Mouse (Mus musculus) kidney, embryonic 16.5 days (tissue): ENCODE results near the gene Zfp638. TPM values are rescaled to one million over a fixed set of nuclear protein-coding genes. Genes with fewer than 3 reads are reported as not detected.
A peak's percentile ranks its signal among the peaks of the same experiment; 100 is the strongest.

Experiments used
- ATAC-seq: fragments of 200-750 bp; cut with Nextera tagmentation; 2 replicates; pipeline ENCODE4 v1.8.0; 2017; ENCODE audit warnings: moderate TSS enrichment; ENCODE audit not compliant: low FRiP score, low TSS enrichment
- H3K27ac ChIP-seq: fragments of 300-500 bp; sonication (generic); 2 replicates; pipeline ENCODE4 v1.5.1; 2014; ENCODE audit warnings: low read length
- H3K27me3 ChIP-seq: fragments of 300-500 bp; sonication (generic); 2 replicates; pipeline ENCODE4 v1.6.1; 2014; ENCODE audit warnings: low read length, control low read depth, mixed read lengths; ENCODE audit not compliant: insufficient read depth
- H3K36me3 ChIP-seq: fragments of 300-500 bp; sonication (generic); 2 replicates; pipeline ENCODE4 v1.6.1; 2014; ENCODE audit warnings: low read length, control low read depth, mixed read lengths; ENCODE audit not compliant: insufficient read depth
- H3K4me1 ChIP-seq: fragments of 300-500 bp; sonication (generic); 2 replicates; pipeline ENCODE4 v1.6.1; 2014; ENCODE audit warnings: low read length, control low read depth, mixed read lengths; ENCODE audit not compliant: insufficient read depth
- H3K4me2 ChIP-seq: fragments of 300-500 bp; sonication (generic); replicated peaks from 2 replicates; pipeline ENCODE4 v1.6.1; 2014; ENCODE audit warnings: low read depth, low read length
- H3K4me3 ChIP-seq: fragments of 300-500 bp; sonication (generic); 2 replicates; pipeline ENCODE4 v1.5.1; 2014; ENCODE audit warnings: mild to moderate bottlenecking, low read length
- H3K9ac ChIP-seq: fragments of 300-500 bp; sonication (generic); replicated peaks from 2 replicates; pipeline ENCODE4 v1.6.1; 2014; ENCODE audit warnings: low read length
- H3K9me3 ChIP-seq: fragments of 300-500 bp; sonication (generic); 2 replicates; pipeline ENCODE4 v1.6.1; 2016; ENCODE audit warnings: low read length, control low read depth
- WGBS: fragments of 180-500 bp; shearing (Covaris S2); extraction: QIAGEN DNeasy Blood & Tissue Kit; methylation state at CpG from one replicate; pipeline ENCODE4 v1.1.7; 2014; 5-methylcytosine and 5-hydroxymethylcytosine counted together
- polyA plus RNA-seq: library from polyadenylated mRNA; unstranded; fragments of >200 nt; fragmentation: Nextera tagmentation; extraction: Ambion mirVana; gene quantifications from 2 replicates; pipeline ENCODE4 v1.2.1, GENCODE M21; 2015

The Zfp638 gene
- polyA plus RNA-seq, 1 experiment from 2014 or later = 48.4 TPM

GRCm38 (mm10) chr6:83908386-83908785, 41.5 kb downstream of the Zfp638 start:
- H3K36me3 ChIP-seq = no peaks in the 10 kb centered on the region
- WGBS = 43% methylated on average over 4 of the region's 4 CpGs
- no peak for ATAC-seq

DNA sequence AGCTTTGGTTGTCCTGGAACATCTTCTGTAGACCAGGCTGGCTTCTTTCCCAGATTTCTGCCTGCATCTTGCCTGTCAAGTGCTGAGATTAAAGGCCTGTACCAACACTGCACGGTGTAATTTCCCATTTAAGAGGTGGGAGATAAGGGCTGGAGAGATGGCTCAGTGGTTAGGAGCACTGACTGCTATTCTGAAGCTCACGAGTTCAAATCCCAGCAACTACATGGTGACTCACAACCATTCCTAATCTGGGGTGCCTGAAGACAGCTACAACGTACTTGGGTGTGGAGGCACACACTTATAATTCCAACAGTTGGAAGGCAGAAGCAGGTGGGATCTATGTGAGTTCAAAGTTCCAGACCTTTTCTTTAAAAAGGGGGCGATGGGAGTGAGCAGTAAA, 46.8 kb downstream of the Zfp638 start:
- Histone ChIP-seq H3K4me2 (no peak overlapping the region), H3K9me3 (no peaks in the 10 kb centered on the region), H3K9ac (no peak overlapping the region), H3K4me1 (no peaks in the 10 kb centered on the region), H3K27ac (no peak overlapping the region), H3K36me3 (no peaks in the 10 kb centered on the region), H3K4me3 (peak overlapping the region; percentile 95; the same call in 1 of the 2 replicates), H3K27me3 (no peaks in the 10 kb centered on the region)
- peak; percentile 2; the same call in 1 of the 2 replicates for ATAC-seq
- 41% methylated on average over 4 of the region's 4 CpGs for WGBS

More at GRCm38 (mm10) chr6:83908386-83908785, 41.5 kb downstream of the Zfp638 start:
- no peaks in the 10 kb centered on the region for H3K9me3 ChIP-seq
- H3K9ac ChIP-seq = no peak overlapping the region
- H3K4me3 ChIP-seq = no peak overlapping the region
- no peaks in the 10 kb centered on the region for H3K4me1 ChIP-seq
- no peak overlapping the region for H3K4me2 ChIP-seq
- no peak overlapping the region for H3K27ac ChIP-seq
- H3K27me3 ChIP-seq = no peaks in the 10 kb centered on the region

DNA sequence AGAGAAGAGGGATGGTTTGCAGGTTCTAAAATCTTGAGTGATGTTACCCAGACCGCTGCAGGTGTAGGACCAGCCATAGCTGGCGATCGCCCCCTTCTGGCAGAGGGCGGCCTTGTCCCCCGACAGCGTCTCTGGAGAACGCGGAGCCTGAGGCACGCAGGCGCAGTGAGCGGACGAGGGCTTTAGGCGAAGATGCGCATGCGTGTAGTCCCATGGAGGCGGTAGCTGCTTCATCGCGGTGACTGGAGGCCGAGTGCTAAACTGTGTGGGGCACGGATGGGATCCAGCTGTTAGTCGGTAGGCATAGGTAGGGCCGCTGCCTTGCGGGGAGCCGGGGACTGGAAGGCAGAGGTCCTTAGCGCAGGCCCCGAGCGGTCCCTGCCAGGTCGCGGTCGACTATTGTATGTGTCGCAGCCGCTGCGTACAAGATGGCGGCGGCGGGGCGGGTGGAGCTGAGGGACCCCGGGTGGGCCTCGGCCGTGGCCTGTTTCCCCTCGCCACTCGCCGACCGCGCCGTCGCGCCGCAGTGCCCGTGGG, 47.3 kb downstream of the Zfp638 start:
- ATAC-seq = peak; percentile 99
- no peaks in the 10 kb centered on the region for H3K36me3 ChIP-seq
- WGBS = 0% methylated on average over 50 of the region's 50 CpGs
- no peaks in the 10 kb centered on the region for H3K4me1 ChIP-seq
- no peaks in the 10 kb centered on the region for H3K9me3 ChIP-seq
- H3K9ac ChIP-seq = peak overlapping the region; percentile 98
- peak overlapping the region; percentile 92 for H3K27ac ChIP-seq
- no peaks in the 10 kb centered on the region for H3K27me3 ChIP-seq
- H3K4me2 ChIP-seq = peak overlapping the region; percentile 62
- H3K4me3 ChIP-seq = peak overlapping the region; percentile 95

DNA sequence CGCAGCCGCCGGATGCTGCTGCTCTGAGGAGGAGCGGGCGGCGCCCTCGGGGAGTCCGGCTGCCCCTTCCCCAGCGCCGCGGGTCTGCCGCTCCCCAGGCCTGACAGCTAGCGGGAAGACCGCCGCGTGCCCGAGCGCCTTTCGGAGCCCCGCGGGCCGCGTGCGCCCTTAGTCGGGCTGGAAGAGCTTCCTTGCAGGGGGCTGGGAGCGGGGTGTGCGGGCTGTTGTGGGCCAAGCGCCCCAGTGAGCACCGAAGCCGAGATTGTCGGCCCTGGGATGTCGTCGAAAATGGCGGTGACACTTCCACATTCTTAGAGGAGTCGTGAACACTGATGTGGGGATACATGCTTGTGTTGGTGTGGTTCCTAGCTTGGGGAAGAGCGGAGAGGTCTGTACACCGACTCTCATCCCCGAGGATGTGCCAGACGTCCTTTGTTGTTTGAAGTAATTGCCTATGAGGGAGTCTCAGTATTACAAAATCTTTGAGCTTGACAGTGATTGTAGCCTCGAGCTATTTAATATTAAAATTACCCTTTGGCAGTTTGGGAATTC, 47.9 kb downstream of the Zfp638 start:
- Histone ChIP-seq H3K9me3 (no peaks in the 10 kb centered on the region), H3K27me3 (no peaks in the 10 kb centered on the region), H3K36me3 (no peaks in the 10 kb centered on the region), H3K4me1 (no peaks in the 10 kb centered on the region), H3K4me2 (peak overlapping the region; percentile 62), H3K4me3 (peak overlapping the region; percentile 95), H3K9ac (peak overlapping the region; percentile 98), H3K27ac (peak overlapping the region; percentile 92)
- under 1% methylated on average over 29 of the region's 40 CpGs for WGBS
- peak; percentile 81 for ATAC-seq

DNA sequence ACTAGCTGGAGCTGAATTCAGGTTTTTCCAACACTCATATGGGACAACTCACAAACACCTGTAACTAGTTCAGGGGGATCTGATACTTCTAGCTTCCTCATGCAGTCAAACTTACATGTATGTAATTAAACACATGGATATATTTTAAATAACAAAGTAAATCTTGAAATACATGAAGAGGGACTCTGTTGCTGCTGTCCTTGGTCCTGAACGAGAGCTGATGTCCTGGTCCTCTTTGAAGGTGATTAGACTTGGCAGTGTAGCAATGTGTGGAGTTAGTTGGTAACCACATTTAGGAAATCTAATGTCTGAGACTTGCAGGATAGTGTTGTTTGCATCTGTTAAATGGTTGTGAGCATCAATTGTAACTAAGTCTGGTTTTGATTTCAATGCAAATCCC, 60.5 kb downstream of the Zfp638 start:
- H3K4me2 ChIP-seq = no peak overlapping the region
- H3K9ac ChIP-seq = no peak overlapping the region
- WGBS = 64% methylated on average over 1 of the region's 1 CpGs
- H3K4me3 ChIP-seq = no peak overlapping the region
- peaks cover 12% of the 10 kb centered on the region; the same call in 1 of the 2 replicates for H3K36me3 ChIP-seq
- no peaks in the 10 kb centered on the region for H3K4me1 ChIP-seq
- ATAC-seq = no peak
- no peaks in the 10 kb centered on the region for H3K27me3 ChIP-seq
- no peaks in the 10 kb centered on the region for H3K9me3 ChIP-seq
- H3K27ac ChIP-seq = no peak overlapping the region

DNA sequence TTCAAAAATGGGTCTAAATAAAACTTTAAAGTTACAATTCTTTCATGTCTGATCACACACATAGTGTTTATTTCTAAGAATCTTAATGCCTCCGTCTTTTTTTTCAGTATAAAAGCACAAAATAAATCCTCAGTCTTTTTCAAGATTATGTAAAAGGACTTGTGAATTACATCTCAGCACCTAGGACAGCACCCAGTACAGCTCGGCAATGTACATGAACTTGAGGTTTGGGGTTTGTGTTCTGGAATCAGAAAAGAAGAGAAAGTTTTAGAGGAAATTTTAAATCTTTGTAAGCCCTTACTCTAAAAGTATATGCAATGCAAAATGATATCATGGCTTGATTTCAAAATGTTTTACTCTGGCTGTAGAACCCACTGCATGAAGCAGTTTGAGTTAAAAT, 61.3 kb downstream of the Zfp638 start:
- H3K4me3 ChIP-seq = no peak overlapping the region
- no peaks in the 10 kb centered on the region for H3K27me3 ChIP-seq
- ATAC-seq = no peak
- no peak overlapping the region for H3K27ac ChIP-seq
- WGBS = 55% methylated on average over 2 of the region's 2 CpGs
- no peak overlapping the region for H3K9ac ChIP-seq
- H3K36me3 ChIP-seq = peaks cover 12% of the 10 kb centered on the region; the same call in 1 of the 2 replicates
- H3K4me2 ChIP-seq = no peak overlapping the region
- H3K9me3 ChIP-seq = no peaks in the 10 kb centered on the region
- no peaks in the 10 kb centered on the region for H3K4me1 ChIP-seq

DNA sequence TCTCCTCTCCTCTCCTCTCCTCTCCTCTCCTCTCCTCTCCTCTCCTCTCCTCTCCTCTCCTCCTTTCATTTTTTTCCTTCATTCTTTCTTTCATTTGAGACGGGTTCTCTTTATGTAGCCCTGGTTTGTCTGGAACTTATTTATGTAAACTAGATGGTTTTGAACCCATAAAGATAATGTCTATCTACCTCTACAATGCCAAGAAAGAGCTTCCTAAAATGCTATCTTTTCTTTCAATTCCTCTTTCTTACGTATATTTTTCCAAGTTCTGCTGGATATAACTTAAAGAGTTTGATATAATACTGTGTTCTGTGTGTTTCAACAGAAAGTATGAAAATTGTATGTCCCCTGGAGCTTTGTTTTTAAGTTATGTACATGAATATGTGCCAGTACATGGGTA, 72.6 kb downstream of the Zfp638 start:
- peaks cover 20% of the 10 kb centered on the region; the same call in 1 of the 2 replicates for H3K36me3 ChIP-seq
- no peaks in the 10 kb centered on the region for H3K9me3 ChIP-seq
- ATAC-seq = no peak
- WGBS = 88% methylated on average over 2 of the region's 2 CpGs
- no peaks in the 10 kb centered on the region for H3K4me1 ChIP-seq
- H3K27ac ChIP-seq = no peak overlapping the region
- H3K4me3 ChIP-seq = no peak overlapping the region
- H3K4me2 ChIP-seq = no peak overlapping the region
- H3K27me3 ChIP-seq = no peaks in the 10 kb centered on the region
- no peak overlapping the region for H3K9ac ChIP-seq

- no peak overlapping the region for H3K4me2 ChIP-seq
- no peaks in the 10 kb centered on the region for H3K27me3 ChIP-seq
- H3K9ac ChIP-seq = no peak overlapping the region
- no peaks in the 10 kb centered on the region for H3K9me3 ChIP-seq
- 92% methylated on average over 13 of the region's 13 CpGs for WGBS
- no peaks in the 10 kb centered on the region for H3K4me1 ChIP-seq
- no peak for ATAC-seq
- no peak overlapping the region for H3K4me3 ChIP-seq
- H3K36me3 ChIP-seq = peaks cover 28% of the 10 kb centered on the region; the same call in 1 of the 2 replicates
- H3K27ac ChIP-seq = no peak overlapping the region
These were observed 75.9 kb downstream of the Zfp638 start for GRCm38 (mm10) chr6:83942806-83943205.

GRCm38 (mm10) chr6:83953603-83954002, 86.7 kb downstream of the Zfp638 start:
- H3K4me1 ChIP-seq = no peaks in the 10 kb centered on the region
- no peaks in the 10 kb centered on the region for H3K9me3 ChIP-seq
- peaks cover 18% of the 10 kb centered on the region for H3K36me3 ChIP-seq
- H3K27me3 ChIP-seq = no peaks in the 10 kb centered on the region
- H3K9ac ChIP-seq = no peak overlapping the region
- no peak overlapping the region for H3K27ac ChIP-seq
- no peak overlapping the region for H3K4me3 ChIP-seq
- no peak for ATAC-seq
- no peak overlapping the region for H3K4me2 ChIP-seq

DNA sequence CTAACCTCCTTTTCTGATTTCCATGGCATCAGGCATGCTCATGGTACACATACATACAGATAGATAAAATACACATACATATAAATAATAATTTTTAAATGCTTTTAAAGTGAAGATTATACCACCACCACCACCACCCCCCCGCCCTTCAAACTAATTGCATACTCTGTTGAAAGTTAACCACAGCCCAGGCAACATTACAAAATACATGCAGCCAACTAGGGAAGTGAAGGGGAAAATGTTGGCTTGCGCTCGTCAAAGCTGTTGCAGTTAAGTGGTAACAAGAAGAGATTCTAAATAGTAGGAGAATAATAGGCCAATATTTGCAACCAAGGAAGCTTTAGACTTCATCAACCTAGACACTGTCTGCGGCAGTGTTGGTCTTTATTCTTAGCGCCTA, 120.7 kb downstream of the Zfp638 start:
- no peak for ATAC-seq
- H3K9ac ChIP-seq = no peak overlapping the region
- no peaks in the 10 kb centered on the region for H3K27me3 ChIP-seq
- no peak overlapping the region for H3K27ac ChIP-seq
- H3K9me3 ChIP-seq = no peaks in the 10 kb centered on the region
- no peak overlapping the region for H3K4me3 ChIP-seq
- H3K4me2 ChIP-seq = no peak overlapping the region
- peaks cover 38% of the 10 kb centered on the region for H3K36me3 ChIP-seq
- H3K4me1 ChIP-seq = no peaks in the 10 kb centered on the region
- WGBS = 94% methylated on average over 5 of the region's 5 CpGs
